14 mouse cellular contexts compared by ENCODE assay signal in the genomic region with DNA sequence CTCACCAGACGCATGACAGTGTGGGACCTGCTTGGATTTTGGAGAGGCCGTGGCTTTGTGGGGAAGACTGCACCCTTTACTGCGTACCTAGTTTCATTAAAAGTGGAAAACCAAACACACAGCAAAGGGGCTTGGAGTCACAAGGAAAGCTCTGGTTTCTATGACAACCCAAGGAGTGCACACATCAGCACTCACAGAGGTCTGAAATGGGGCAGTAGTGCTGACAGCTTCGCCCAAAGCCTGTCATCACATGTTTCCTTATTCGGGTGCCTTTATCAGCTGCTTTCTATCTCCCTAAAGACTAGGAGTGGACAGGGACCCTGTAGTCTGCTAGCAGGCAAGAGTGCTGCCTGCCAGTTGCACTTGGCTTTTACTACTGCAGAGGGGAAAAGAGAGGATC. TPM values are rescaled to one million over a fixed set of nuclear protein-coding genes. Genes with fewer than 3 reads are reported as not detected.
A peak's percentile ranks its signal among the peaks of the same experiment; 100 is the strongest.
DNase-seq lines count a peak whose midpoint lies in the region; ATAC-seq and TF ChIP-seq lines count a peak whose summit lies in the region.
"Had no signal": no experiment of that assay in that cellular context is flagged by ENCODE, and none has a peak within 500 bp of the region (broad histone marks: within the 10 kb centered on the region; RNA-seq: fewer than 3 reads in every experiment).

No protein-coding gene starts in this region.

- peak overlapping the region; percentile 37 for H3K4me2 ChIP-seq in heart, embryonic 16.5 days (ENCODE audit: low read depth, low read length)
- no peak overlapping the region; the same call in 1 of the 2 replicates for H3K4me2 ChIP-seq in midbrain, embryonic 12.5 days (replicated peaks)

- peak; percentile 18; the same call in 1 of the 2 replicates for ATAC-seq in heart, embryonic 16.5 days (replicated peaks; ENCODE audit: extremely low read depth, insufficient read depth, low FRiP score)
- ATAC-seq in midbrain, embryonic 12.5 days (ENCODE audit: low FRiP score, low read depth), result no peak
- no peak for ATAC-seq in activated CD4-positive, CD25-positive, alpha-beta regulatory T cell, adult 4 months
- ATAC-seq: liver, postnatal 0 days; Patski had no signal

- H3K4me3 ChIP-seq in heart, embryonic 16.5 days (ENCODE audit: low read length), result no peak overlapping the region
- no peak overlapping the region for H3K4me3 ChIP-seq in embryonic facial prominence, embryonic 10.5 days
- no peak overlapping the region for H3K4me3 ChIP-seq in midbrain, embryonic 12.5 days

- DNase-seq in heart, adult 9 months (ENCODE audit: low spot score in 2 of 2), result no peak
- peak; percentile 71 for DNase-seq in brain, embryonic 14.5 days (ENCODE audit: low read depth)
- DNase-seq in embryonic facial prominence, embryonic 10.5 days (ENCODE audit: low spot score), result peak; percentile 13
- no peak for DNase-seq in thymus, postnatal 10 days (ENCODE audit: low spot score in 2 of 2)
- no peak for DNase-seq in liver
- DNase-seq: adrenal gland, postnatal 14 days; cerebellum, adult 11 months; kidney, adult 11 months; liver, postnatal 0 days; spleen, adult 18-20 months had no signal

- no peak for TF ChIP-seq CTCF in brain, embryonic 14.5 days (IDR thresholded peaks at IDR 0.05; ENCODE audit: borderline replicate concordance, extremely low read depth, insufficient read depth, insufficient read length)

- no peaks in the 10 kb centered on the region for H3K9me3 ChIP-seq in heart, embryonic 16.5 days (replicated peaks; ENCODE audit: control insufficient read depth, low read length)
- H3K9me3 ChIP-seq in embryonic facial prominence, embryonic 10.5 days, result no peaks in the 10 kb centered on the region
- H3K9me3 ChIP-seq in midbrain, embryonic 12.5 days, result no peaks in the 10 kb centered on the region

- no peaks in the 10 kb centered on the region for H3K36me3 ChIP-seq in heart, embryonic 16.5 days (ENCODE audit: control insufficient read depth, insufficient read depth)
- H3K36me3 ChIP-seq in embryonic facial prominence, embryonic 10.5 days (replicated peaks), result no peaks in the 10 kb centered on the region
- no peaks in the 10 kb centered on the region for H3K36me3 ChIP-seq in midbrain, embryonic 12.5 days

- 17% methylated on average over 5 of the region's 5 CpGs for WGBS in heart, embryonic 16.5 days
- 49% methylated on average over 5 of the region's 5 CpGs for WGBS in embryonic facial prominence, embryonic 10.5 days
- WGBS in midbrain, embryonic 12.5 days, result 42% methylated on average over 5 of the region's 5 CpGs

- no peak for TF ChIP-seq POLR2A in brain, embryonic 14.5 days (IDR thresholded peaks at IDR 0.05; ENCODE audit: borderline replicate concordance, extremely low read depth, insufficient read depth, insufficient read length, poor library complexity, severe bottlenecking)

- H3K9ac ChIP-seq in heart, embryonic 16.5 days (ENCODE audit: low read length), result no peak overlapping the region
- no peak overlapping the region for H3K9ac ChIP-seq in midbrain, embryonic 12.5 days (replicated peaks)
- H3K9ac ChIP-seq: liver, postnatal 0 days had no signal

- peaks cover 7% of the 10 kb centered on the region for H3K4me1 ChIP-seq in heart, embryonic 16.5 days (ENCODE audit: control insufficient read depth, insufficient read depth, low read length)
- H3K4me1 ChIP-seq in embryonic facial prominence, embryonic 10.5 days, result peaks cover 14% of the 10 kb centered on the region
- peaks cover 7% of the 10 kb centered on the region for H3K4me1 ChIP-seq in midbrain, embryonic 12.5 days

- no peaks in the 10 kb centered on the region for H3K27me3 ChIP-seq in heart, embryonic 16.5 days (ENCODE audit: control insufficient read depth, insufficient read depth, low read length)
- no peaks in the 10 kb centered on the region for H3K27me3 ChIP-seq in embryonic facial prominence, embryonic 10.5 days (replicated peaks; ENCODE audit: low read depth, poor library complexity, severe bottlenecking)
- H3K27me3 ChIP-seq in midbrain, embryonic 12.5 days, result no peaks in the 10 kb centered on the region

- H3K27ac ChIP-seq in heart, embryonic 16.5 days (ENCODE audit: low read length), result no peak overlapping the region
- H3K27ac ChIP-seq in embryonic facial prominence, embryonic 10.5 days (replicated peaks), result no peak overlapping the region
- peak overlapping the region; percentile 52 for H3K27ac ChIP-seq in midbrain, embryonic 12.5 days (replicated peaks)

RNA-seq across cellular contexts. Expression of a gene that starts 27.4 kb away (rescaled TPM):
- polyA plus RNA-seq in heart, embryonic 16.5 days (2015; fragmentation: Nextera tagmentation; extraction: Ambion mirVana), result 0.11 and 0.22 TPM in 2 replicates
- polyA plus RNA-seq in brain, embryonic 14.5 days (2012; rRNA removed), result 3.7 and 6.5 TPM in 2 replicates
- 0.30 and 0.36 TPM in 2 replicates for polyA plus RNA-seq in embryonic facial prominence, embryonic 10.5 days (2016; fragmentation: Nextera tagmentation; extraction: Ambion mirVana)
- 2.7 and 3.5 TPM in 2 replicates for polyA plus RNA-seq in midbrain, embryonic 12.5 days (2016; fragmentation: Nextera tagmentation; extraction: Ambion mirVana)
- not detected for polyA plus RNA-seq in activated CD4-positive, CD25-positive, alpha-beta regulatory T cell, adult 4 months (2017; shearing (Covaris generic))
- polyA plus RNA-seq: liver, postnatal 0 days; Patski had no signal

Comparison
In these comparisons a context has a peak if more than half of its experiments do, and no peak if none do; other contexts are left out.
1. DNase-seq: peak in brain, embryonic 14.5 days (single experiment) and embryonic facial prominence, embryonic 10.5 days (single experiment); none in heart, adult 9 months (0 of 2), thymus, postnatal 10 days (0 of 2) and liver (single experiment).